ENCODE assay signal across 8 mouse cellular contexts in genomic region chr6:15720818-15721715, GRCm38 (mm10). TPM values are rescaled to one million over a fixed set of nuclear protein-coding genes. Genes with fewer than 3 reads are reported as not detected.
DNase-seq lines count a peak whose midpoint lies in the region; ATAC-seq and TF ChIP-seq lines count a peak whose summit lies in the region.

No protein-coding gene starts in this region.

- H3K9me3 ChIP-seq in embryonic facial prominence, embryonic 14.5 days (ENCODE audit: control insufficient read depth, low read length): no peaks in the 10 kb centered on the region
- no peaks in the 10 kb centered on the region for H3K9me3 ChIP-seq in heart, embryonic 15.5 days (replicated peaks)
- H3K9me3 ChIP-seq in kidney, postnatal 0 days (replicated peaks; ENCODE audit: low read length): no peaks in the 10 kb centered on the region

- peaks cover 11% of the 10 kb centered on the region for H3K4me1 ChIP-seq in embryonic facial prominence, embryonic 14.5 days (ENCODE audit: control insufficient read depth, insufficient read depth, low read length)
- peaks cover 13% of the 10 kb centered on the region for H3K4me1 ChIP-seq in heart, embryonic 15.5 days (replicated peaks)
- peaks cover 5% of the 10 kb centered on the region; the same call in 1 of the 2 replicates for H3K4me1 ChIP-seq in kidney, postnatal 0 days (replicated peaks; ENCODE audit: insufficient read depth, low read length)

- H3K36me3 ChIP-seq in embryonic facial prominence, embryonic 14.5 days (ENCODE audit: control insufficient read depth, insufficient read depth, low read length): no peaks in the 10 kb centered on the region
- H3K36me3 ChIP-seq in heart, embryonic 15.5 days: no peaks in the 10 kb centered on the region
- no peaks in the 10 kb centered on the region for H3K36me3 ChIP-seq in kidney, postnatal 0 days (ENCODE audit: insufficient read depth, low read length)

- H3K9ac ChIP-seq in embryonic facial prominence, embryonic 14.5 days (ENCODE audit: low read depth, low read length): peak overlapping the region; percentile 89
- peak overlapping the region; percentile 86 for H3K9ac ChIP-seq in heart, embryonic 15.5 days
- peak overlapping the region; percentile 83 for H3K9ac ChIP-seq in kidney, postnatal 0 days (ENCODE audit: low read depth, low read length)

- no peaks in the 10 kb centered on the region for H3K27me3 ChIP-seq in embryonic facial prominence, embryonic 14.5 days (replicated peaks; ENCODE audit: control insufficient read depth, insufficient read depth, low read length)
- no peaks in the 10 kb centered on the region for H3K27me3 ChIP-seq in heart, embryonic 15.5 days
- H3K27me3 ChIP-seq in kidney, postnatal 0 days (ENCODE audit: insufficient read depth, low read length): no peaks in the 10 kb centered on the region

- peak overlapping the region; percentile 69 for H3K4me3 ChIP-seq in embryonic facial prominence, embryonic 14.5 days (ENCODE audit: low read depth, low read length)
- peak overlapping the region; percentile 88 for H3K4me3 ChIP-seq in heart, embryonic 15.5 days
- H3K4me3 ChIP-seq in kidney, postnatal 0 days (replicated peaks; ENCODE audit: low read depth, low read length): peak overlapping the region; percentile 69

- WGBS in embryonic facial prominence, embryonic 14.5 days: 0% methylated on average over 23 of the region's 60 CpGs
- WGBS in heart, embryonic 15.5 days: under 1% methylated on average over 50 of the region's 60 CpGs
- WGBS in kidney, postnatal 0 days: under 1% methylated on average over 59 of the region's 60 CpGs

- peak overlapping the region; percentile 85 for H3K27ac ChIP-seq in embryonic facial prominence, embryonic 14.5 days (replicated peaks; ENCODE audit: low read depth, low read length)
- H3K27ac ChIP-seq in heart, embryonic 15.5 days: peak overlapping the region; percentile 84
- H3K27ac ChIP-seq in kidney, postnatal 0 days: peak overlapping the region; percentile 80

- TF ChIP-seq CTCF in kidney, postnatal 0 days (IDR thresholded peaks at IDR 0.05; ENCODE audit: low read depth): no peak

- DNase-seq in 3T3-L1 (ENCODE audit: low read depth, low spot score) (peak; percentile 71), R1 (ENCODE audit: low read depth, low spot score) (peak; percentile 65)
- peak; percentile 67 for DNase-seq in embryonic facial prominence, embryonic 14.5 days (ENCODE audit: low spot score)
- DNase-seq in kidney, postnatal 0 days (ENCODE audit: low spot score): peak; percentile 72
- peak; percentile 75 to 79 for DNase-seq in lung, postnatal 4 days
- peak; percentile 54 for DNase-seq in retina, embryonic 14.5 days (ENCODE audit: low spot score)
- peak; percentile 14 for DNase-seq in urinary bladder, postnatal 10 days (ENCODE audit: low spot score)

- peak; percentile 77 for ATAC-seq in embryonic facial prominence, embryonic 14.5 days (ENCODE audit: low read depth)
- peak; percentile 76 for ATAC-seq in heart, embryonic 15.5 days (replicated peaks; ENCODE audit: insufficient number of reproducible peaks, insufficient read depth, low FRiP score, low read depth)
- ATAC-seq in kidney, postnatal 0 days (replicated peaks; ENCODE audit: low FRiP score, low read depth): peak; percentile 67

- H3K4me2 ChIP-seq in embryonic facial prominence, embryonic 14.5 days (ENCODE audit: low read depth, low read length): peak overlapping the region; percentile 71
- peak overlapping the region; percentile 77 for H3K4me2 ChIP-seq in heart, embryonic 15.5 days
- H3K4me2 ChIP-seq in kidney, postnatal 0 days (ENCODE audit: low read length): peak overlapping the region; percentile 81

RNA-seq across cellular contexts. Expression of gene Mdfic, which starts 0.6 kb away (rescaled TPM):
- 11.1 and 11.9 TPM in 2 replicates for polyA plus RNA-seq in embryonic facial prominence, embryonic 14.5 days (2014; fragmentation: Nextera tagmentation; extraction: Ambion mirVana)
- 4.2 and 4.6 TPM in 2 replicates for polyA plus RNA-seq in heart, embryonic 15.5 days (2015; fragmentation: Nextera tagmentation; extraction: Ambion mirVana)
- polyA plus RNA-seq in kidney, postnatal 0 days (2015; fragmentation: Nextera tagmentation; extraction: Ambion mirVana): 4.4 and 4.6 TPM in 2 replicates

Comparison
In these comparisons a context has a peak if more than half of its experiments do, and no peak if none do; other contexts are left out.
1. Peak in every context shown above with its lines: DNase-seq, ATAC-seq, H3K4me3 ChIP-seq and H3K27ac ChIP-seq.
2. DNase-seq: peak in every context shown above with its lines; median percentile 77 in lung, postnatal 4 days; 72 in kidney, postnatal 0 days; 71 in 3T3-L1; 67 in embryonic facial prominence, embryonic 14.5 days; 65 in R1; 54 in retina, embryonic 14.5 days; 14 in urinary bladder, postnatal 10 days.